Mouse (Mus musculus) erythroblast, embryonic 14.5 days (primary cell): ENCODE data around the gene Gm6096.

Source experiments
- GATA1 ChIP-seq: IDR thresholded peaks from 2 replicates; pipeline ENCODE4 v1.6.1; 2012; ENCODE audit warnings: low read length, inconsistent platforms, mixed read lengths
- TAL1 ChIP-seq: IDR thresholded peaks from 3 replicates; pipeline ENCODE4 v1.6.1; 2012; ENCODE audit warnings: low read length, inconsistent platforms, mixed read lengths

DNA sequence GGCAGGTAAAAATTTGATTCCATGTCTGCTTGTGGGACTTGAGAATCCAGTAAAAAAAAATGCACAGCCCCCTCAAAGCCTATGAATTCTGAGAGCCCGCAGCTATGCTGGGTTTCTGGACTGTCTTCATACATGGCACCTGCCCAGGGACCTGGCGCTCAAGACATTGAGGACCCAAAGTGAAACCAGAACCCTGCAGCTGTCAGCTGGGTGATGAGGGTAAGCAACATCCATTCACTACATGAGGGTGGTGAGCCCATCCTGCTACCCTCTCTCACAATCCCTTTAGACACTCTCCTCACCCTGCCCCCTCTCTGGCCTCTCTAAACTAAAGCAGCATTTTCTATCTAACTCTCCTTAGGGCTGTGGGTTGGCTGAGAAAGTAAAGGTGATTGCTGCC is 26.8 kb downstream of the Gm6096 start:
- TF ChIP-seq GATA1 (no peak), TAL1 (no peak)
